Mouse (Mus musculus) megakaryocyte, embryonic 14.5 days (primary cell): ENCODE results near the gene Cyp24a1. TPM values are rescaled to one million over a fixed set of nuclear protein-coding genes. Genes with fewer than 3 reads are reported as not detected.

Experiments
- H3K27me3 ChIP-seq: replicated peaks from 2 replicates; pipeline ENCODE3; 2012; ENCODE audit warnings: inconsistent platforms
- H3K36me3 ChIP-seq: replicated peaks from 2 replicates; pipeline ENCODE3; 2012; ENCODE audit warnings: low read length, inconsistent platforms, mixed read lengths
- H3K4me1 ChIP-seq: 2 replicates; pipeline ENCODE4 v1.6.1; 2012; ENCODE audit warnings: inconsistent platforms
- H3K4me3 ChIP-seq: replicated peaks from 2 replicates; pipeline ENCODE3; 2012; ENCODE audit warnings: moderate library complexity, mild to moderate bottlenecking, inconsistent platforms
- H3K9me3 ChIP-seq: 2 replicates; pipeline ENCODE4 v1.6.1; 2012; ENCODE audit warnings: inconsistent platforms
- FLI1 ChIP-seq: IDR thresholded peaks from 2 replicates; pipeline ENCODE4 v1.6.1; 2012; ENCODE audit warnings: low read length, inconsistent platforms, mixed read lengths
- GATA1 ChIP-seq: IDR thresholded peaks from 3 replicates; pipeline ENCODE4 v1.6.1; 2012; ENCODE audit warnings: mixed read lengths, low read length, inconsistent platforms, borderline replicate concordance
- polyA plus RNA-seq: library from polyadenylated mRNA; stranded (reverse); fragments of >175 nt; gene quantifications from 2 replicates; pipeline ENCODE4 v1.2.3, GENCODE M21; 2012; ENCODE audit warnings: low replicate concordance; ENCODE audit not compliant: insufficient read depth

The Cyp24a1 gene
- polyA plus RNA-seq, 1 experiment = not detected

GRCm38 (mm10) chr2:170450933-170451332 is 46.0 kb downstream of the Cyp24a1 start:
- Histone ChIP-seq H3K9me3 (no peaks in the 10 kb centered on the region), H3K36me3 (no peaks in the 10 kb centered on the region), H3K4me3 (no peak overlapping the region), H3K4me1 (no peaks in the 10 kb centered on the region; the same call in 1 of the 2 replicates), H3K27me3 (peaks cover 47% of the 10 kb centered on the region)
- TF ChIP-seq FLI1 = no peak
- TF ChIP-seq GATA1 = no peak

GRCm38 (mm10) chr2:170447651-170448050 is 49.3 kb downstream of the Cyp24a1 start:
- Histone ChIP-seq H3K27me3 (peaks cover 33% of the 10 kb centered on the region), H3K9me3 (no peaks in the 10 kb centered on the region), H3K4me3 (no peak overlapping the region), H3K36me3 (no peaks in the 10 kb centered on the region), H3K4me1 (no peaks in the 10 kb centered on the region)
- no peak for TF ChIP-seq GATA1
- TF ChIP-seq FLI1 = no peak

- no peaks in the 10 kb centered on the region for H3K36me3 ChIP-seq
- H3K27me3 ChIP-seq = peaks cover 28% of the 10 kb centered on the region
- no peaks in the 10 kb centered on the region for H3K9me3 ChIP-seq
- no peak overlapping the region for H3K4me3 ChIP-seq
- no peaks in the 10 kb centered on the region for H3K4me1 ChIP-seq
- TF ChIP-seq GATA1 = no peak
- no peak for TF ChIP-seq FLI1
Observed at GRCm38 (mm10) chr2:170446843-170447383, 50.0 kb downstream of the Cyp24a1 start.

- no peaks in the 10 kb centered on the region for H3K9me3 ChIP-seq
Observed at GRCm38 (mm10) chr2:170445861-170446260, 51.1 kb downstream of the Cyp24a1 start.

GRCm38 (mm10) chr2:170442535-170442934 is 54.4 kb downstream of the Cyp24a1 start:
- H3K27me3 ChIP-seq = peaks cover 31% of the 10 kb centered on the region
- H3K4me1 ChIP-seq = no peaks in the 10 kb centered on the region
- H3K4me3 ChIP-seq = no peak overlapping the region
- no peaks in the 10 kb centered on the region for H3K36me3 ChIP-seq
- no peak for TF ChIP-seq FLI1
- no peak for TF ChIP-seq GATA1
- H3K9me3 ChIP-seq = no peaks in the 10 kb centered on the region

More at GRCm38 (mm10) chr2:170445861-170446260, 51.1 kb downstream of the Cyp24a1 start:
- TF ChIP-seq FLI1 = no peak
- TF ChIP-seq GATA1 = no peak
- peaks cover 22% of the 10 kb centered on the region for H3K27me3 ChIP-seq
- H3K36me3 ChIP-seq = no peaks in the 10 kb centered on the region
- no peaks in the 10 kb centered on the region for H3K4me1 ChIP-seq
- H3K4me3 ChIP-seq = no peak overlapping the region

GRCm38 (mm10) chr2:170438782-170439181 is 58.2 kb downstream of the Cyp24a1 start:
- TF ChIP-seq FLI1 = no peak
- no peak for TF ChIP-seq GATA1
- Histone ChIP-seq H3K4me3 (no peak overlapping the region), H3K9me3 (no peaks in the 10 kb centered on the region), H3K27me3 (peaks cover 25% of the 10 kb centered on the region), H3K36me3 (no peaks in the 10 kb centered on the region), H3K4me1 (no peaks in the 10 kb centered on the region)

GRCm38 (mm10) chr2:170436204-170436603 is 60.7 kb downstream of the Cyp24a1 start:
- Histone ChIP-seq H3K9me3 (no peaks in the 10 kb centered on the region), H3K4me1 (no peaks in the 10 kb centered on the region), H3K4me3 (no peak overlapping the region), H3K27me3 (peaks cover 25% of the 10 kb centered on the region), H3K36me3 (no peaks in the 10 kb centered on the region)
- TF ChIP-seq FLI1 (no peak), GATA1 (no peak)

Other genes starting within 250 kb of the Cyp24a1 start
- not detected in 2 replicates for gene Bcas1, start 69.3 kb downstream of the Cyp24a1 start, polyA plus RNA-seq
- 3.5 TPM in 1 of 2 replicates, not detected in the other for gene Pfdn4, start 717 bp downstream of the Cyp24a1 start, polyA plus RNA-seq
- not detected in 2 replicates for gene 4930470P17Rik, start 104.9 kb upstream of the Cyp24a1 start, polyA plus RNA-seq
- gene Dok5, start 234.7 kb upstream of the Cyp24a1 start, polyA plus RNA-seq = not detected in 2 replicates